Mouse (Mus musculus) C2C12 (cell line): Measurements from ENCODE around the gene Syne3. TPM values are rescaled to one million over a fixed set of nuclear protein-coding genes. Genes with fewer than 3 reads are reported as not detected.

Source experiments
- H3K27me3 ChIP-seq: one replicate; pipeline ENCODE4 v1.6.1; 2011; ENCODE audit not compliant: control insufficient read depth, insufficient read depth, insufficient read length
- H3K36me3 ChIP-seq: one replicate; pipeline ENCODE4 v1.6.1; 2011; ENCODE audit not compliant: control insufficient read depth, insufficient read depth
- H3K4me3 ChIP-seq: one replicate; pipeline ENCODE4 v1.5.1; 2011; ENCODE audit warnings: mild to moderate bottlenecking, control low read depth; ENCODE audit not compliant: poor library complexity, insufficient read depth, severe bottlenecking
- H3K79me2 ChIP-seq: one replicate; pipeline ENCODE4 v1.6.1; 2011; ENCODE audit not compliant: control insufficient read depth, insufficient read depth
- H3K79me3 ChIP-seq: one replicate; pipeline ENCODE4 v1.6.1; 2011; ENCODE audit warnings: low read depth, control low read depth
- H3ac ChIP-seq: one replicate; pipeline ENCODE3; 2011; ENCODE audit warnings: low read depth; ENCODE audit not compliant: control insufficient read depth, insufficient read length
- CEBPB ChIP-seq: IDR thresholded peaks from one replicate; pipeline ENCODE4 v1.6.1; 2011; ENCODE audit warnings: low read depth, mild to moderate bottlenecking, control low read depth, moderate library complexity
- CTCF ChIP-seq: IDR thresholded peaks from one replicate; pipeline ENCODE4 v1.5.1; 2011; ENCODE audit not compliant: control insufficient read depth, insufficient read depth, insufficient read length
- FOSL1 ChIP-seq: IDR thresholded peaks from one replicate; pipeline ENCODE4 v1.8.0; 2011; ENCODE audit warnings: mild to moderate bottlenecking, low read length; ENCODE audit not compliant: poor library complexity, insufficient read depth, severe bottlenecking
- MAX ChIP-seq: IDR thresholded peaks from one replicate; pipeline ENCODE4 v1.6.1; 2011; ENCODE audit warnings: mild to moderate bottlenecking, control low read depth
- MYOD1 ChIP-seq: IDR thresholded peaks from one replicate; pipeline ENCODE4 v1.6.1; 2011; ENCODE audit warnings: low read depth; ENCODE audit not compliant: control insufficient read depth, insufficient read length
- MYOG ChIP-seq: IDR thresholded peaks from one replicate; pipeline ENCODE4 v1.6.1; 2011; ENCODE audit not compliant: control insufficient read depth, insufficient read length; ENCODE audit errors: extremely low read depth
- USF1 ChIP-seq: IDR thresholded peaks from one replicate; pipeline ENCODE4 v1.6.1; 2011; ENCODE audit warnings: low read depth, mild to moderate bottlenecking, control low read depth, moderate library complexity
- microRNA-seq: library from miRNA; unstranded; fragments of <30 nt; microRNA quantifications from one replicate; pipeline ENCODE4, GENCODE M21; 2019; ENCODE audit warnings: borderline microRNAs expressed
- polyA plus RNA-seq: library from polyadenylated mRNA; unstranded; fragments of >200 nt; fragmentation: generic; extraction: Trizol; gene quantifications from one replicate; pipeline ENCODE4 v1.2.1, GENCODE M21; 2012; ENCODE audit warnings: missing spikeins

Syne3 gene
- polyA plus RNA-seq, 1 experiment, result 24.8 TPM

DNA sequence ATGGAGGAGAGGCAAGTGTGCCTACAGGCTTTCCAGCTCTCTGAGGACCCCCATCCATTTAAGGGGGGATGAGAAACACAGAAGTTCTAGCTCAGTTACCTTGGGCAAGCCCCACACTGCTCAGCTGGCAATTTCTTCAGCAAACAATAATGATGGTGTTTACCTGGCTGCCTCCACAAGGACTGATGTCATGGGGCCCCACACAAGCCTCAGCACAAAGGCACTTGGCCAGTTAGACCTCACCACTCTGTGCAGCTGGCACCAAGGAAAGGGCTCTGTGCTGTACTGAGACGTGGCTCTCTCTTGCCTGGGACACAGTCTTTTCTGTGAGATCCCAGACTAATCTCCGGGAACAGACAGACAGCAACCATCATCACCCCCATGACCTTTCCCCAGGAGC lies 127.5 kb downstream of the Syne3 start:
- H3K4me3 ChIP-seq, result no peak overlapping the region
- no peaks in the 10 kb centered on the region for H3K36me3 ChIP-seq
- no peaks in the 10 kb centered on the region for H3K79me3 ChIP-seq
- peaks cover 45% of the 10 kb centered on the region for H3K27me3 ChIP-seq
- no peak for TF ChIP-seq MYOG
- TF ChIP-seq MAX, result no peak
- TF ChIP-seq CEBPB, result no peak
- no peak for TF ChIP-seq FOSL1
- no peak for TF ChIP-seq MYOD1
- no peak for TF ChIP-seq CTCF
- no peak for TF ChIP-seq USF1
- no peaks in the 10 kb centered on the region for H3K79me2 ChIP-seq
- H3ac ChIP-seq, result no peak overlapping the region

DNA sequence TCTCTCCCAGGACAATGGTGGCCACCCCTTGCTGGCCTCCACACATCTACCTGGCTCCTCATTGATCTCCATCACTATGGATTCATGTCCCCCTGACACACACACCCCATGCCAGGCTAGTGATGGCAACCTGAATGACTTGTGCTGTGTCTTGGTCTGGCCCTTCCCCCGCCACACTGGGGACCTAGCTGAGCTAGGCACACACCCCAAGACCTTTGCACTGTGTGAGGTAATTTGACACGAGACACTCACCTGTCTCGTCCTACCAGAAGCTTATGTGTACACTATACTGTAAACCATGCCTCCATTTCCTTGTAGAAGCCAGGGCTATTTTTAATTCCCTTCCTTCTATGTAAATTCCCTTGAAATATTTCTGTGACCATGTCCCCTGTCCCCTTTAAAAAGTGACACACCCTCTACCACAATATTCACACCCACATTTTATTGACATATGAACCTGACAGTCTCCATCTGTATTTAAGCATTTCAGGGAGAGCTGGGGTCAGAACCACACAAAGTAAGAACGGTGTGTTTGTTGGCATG lies 128.0 kb downstream of the Syne3 start:
- H3ac ChIP-seq, result no peak overlapping the region
- no peak overlapping the region for H3K4me3 ChIP-seq
- peaks cover 50% of the 10 kb centered on the region for H3K27me3 ChIP-seq
- TF ChIP-seq FOSL1 (no peak), USF1 (no peak), CTCF (no peak), CEBPB (no peak), MYOG (no peak)
- no peaks in the 10 kb centered on the region for H3K36me3 ChIP-seq
- no peaks in the 10 kb centered on the region for H3K79me3 ChIP-seq
- no peaks in the 10 kb centered on the region for H3K79me2 ChIP-seq

DNA sequence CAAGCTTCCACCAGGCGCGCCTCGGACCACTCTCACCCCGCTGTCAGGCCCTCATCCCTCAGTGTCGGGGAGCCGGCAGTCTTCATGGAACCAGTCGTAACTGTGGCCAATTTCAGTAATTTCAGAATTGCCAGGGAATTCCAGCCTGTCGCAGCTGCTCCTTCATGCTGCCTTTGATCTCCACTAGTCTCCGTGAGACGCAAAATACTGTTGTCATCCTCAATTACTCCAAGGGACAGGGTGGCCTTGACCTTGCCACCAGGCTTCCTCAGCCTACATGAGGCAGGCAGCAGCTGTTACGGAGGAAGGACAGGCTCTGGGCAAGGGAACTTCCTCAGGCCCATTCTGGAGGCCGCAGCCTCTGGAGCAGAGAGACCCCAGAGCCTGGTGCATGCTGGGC lies 129.2 kb downstream of the Syne3 start:
- H3K4me3 ChIP-seq, result no peak overlapping the region
- peaks cover 55% of the 10 kb centered on the region for H3K27me3 ChIP-seq
- H3K79me3 ChIP-seq, result no peaks in the 10 kb centered on the region
- H3K79me2 ChIP-seq, result no peaks in the 10 kb centered on the region
- H3ac ChIP-seq, result no peak overlapping the region
- TF ChIP-seq MYOD1 (no peak), MAX (no peak), USF1 (no peak), CTCF (no peak), CEBPB (no peak)
- no peaks in the 10 kb centered on the region for H3K36me3 ChIP-seq

Small RNA genes lying within 50 kb of the gene (microRNA-seq; reads per million reads assigned to microRNA genes)
- 3.0 reads per million, percentile 45 among the genes with 10 or more reads in this experiment for gene Mir3069

Other genes starting within 250 kb of the Syne3 start
- gene Clmn, start 144.7 kb downstream of the Syne3 start, polyA plus RNA-seq, result 0.05 TPM
- 92.2 TPM for gene Glrx5, start 22.9 kb upstream of the Syne3 start, polyA plus RNA-seq
- not detected for gene Tcl1b2, start 136.2 kb upstream of the Syne3 start, polyA plus RNA-seq
- not detected for gene Tcl1b1, start 149.9 kb upstream of the Syne3 start, polyA plus RNA-seq
- not detected for gene Tcl1b5, start 166.5 kb upstream of the Syne3 start, polyA plus RNA-seq
- gene Tcl1b3, start 181.2 kb upstream of the Syne3 start, polyA plus RNA-seq, result not detected
- gene Tcl1b4, start 192.1 kb upstream of the Syne3 start, polyA plus RNA-seq, result not detected
- not detected for gene Tcl1, start 213.0 kb upstream of the Syne3 start, polyA plus RNA-seq